ENCODE assay signal across 9 mouse cellular contexts in the genomic region with DNA sequence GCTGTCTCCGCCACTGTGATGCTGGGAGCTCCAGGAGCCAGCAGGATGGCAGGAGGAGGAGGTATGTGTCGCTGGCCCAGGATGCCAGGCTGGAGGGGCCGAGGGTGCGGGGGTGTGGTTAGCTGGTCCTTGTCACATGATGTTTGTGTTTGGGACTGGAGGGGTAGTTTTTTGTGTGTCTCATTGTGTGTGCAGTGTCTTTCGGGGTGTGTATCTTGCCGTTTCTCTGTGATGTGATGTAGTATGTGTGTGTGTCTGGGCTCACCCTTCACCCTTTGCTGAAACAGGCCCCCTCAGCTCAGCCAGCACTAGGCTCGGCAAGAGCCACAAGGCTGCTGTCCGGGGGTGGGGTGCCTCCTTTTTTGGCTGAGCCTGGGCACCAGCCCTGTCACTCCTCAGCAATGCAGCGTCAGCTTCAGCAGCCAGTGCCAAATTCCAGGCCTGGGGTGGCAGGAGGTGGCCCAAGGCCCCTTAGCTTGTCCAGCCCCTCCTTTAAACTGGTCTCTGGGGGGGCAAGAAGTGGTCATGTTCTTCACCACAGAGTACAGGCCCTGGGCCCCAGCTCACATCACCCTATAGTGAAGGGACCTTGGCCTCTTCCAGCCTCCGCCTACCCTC. TPM values are rescaled to one million over a fixed set of nuclear protein-coding genes. Genes with fewer than 3 reads are reported as not detected.
DNase-seq lines count a peak whose midpoint lies in the region; ATAC-seq and TF ChIP-seq lines count a peak whose summit lies in the region.
"Had no signal": no experiment of that assay in that cellular context is flagged by ENCODE, and none has a peak within 500 bp of the region (broad histone marks: within the 10 kb centered on the region; RNA-seq: fewer than 3 reads in every experiment).

No protein-coding gene starts in this region.

- H3K27ac ChIP-seq in heart, embryonic 14.5 days (replicated peaks in 1 of 2; ENCODE audit: control insufficient read depth in 1 of 2, insufficient read depth in 1 of 2, low read depth in 2 of 2, low read length in 2 of 2), result peak overlapping the region; percentile 63 to 78
- H3K27ac ChIP-seq in liver, embryonic 14.5 days, result no peak overlapping the region

- H3K9ac ChIP-seq in heart, embryonic 14.5 days (ENCODE audit: low read length), result peak overlapping the region; percentile 66
- no peak overlapping the region for H3K9ac ChIP-seq in liver, embryonic 14.5 days (replicated peaks)

- H3K27me3 ChIP-seq in C2C12 (ENCODE audit: control insufficient read depth, insufficient read depth, insufficient read length), result no peaks in the 10 kb centered on the region
- no peaks in the 10 kb centered on the region for H3K27me3 ChIP-seq in heart, embryonic 14.5 days (ENCODE audit: control insufficient read depth, insufficient read depth, low read length)
- no peaks in the 10 kb centered on the region for H3K27me3 ChIP-seq in liver, embryonic 14.5 days (ENCODE audit: control insufficient read depth, insufficient read depth, low read length)
- H3K27me3 ChIP-seq: CH12.LX had no signal

- H3K9me3 ChIP-seq in heart, embryonic 14.5 days (ENCODE audit: control insufficient read depth, low read length), result no peaks in the 10 kb centered on the region
- H3K9me3 ChIP-seq in liver, embryonic 14.5 days (ENCODE audit: control insufficient read depth, low read length), result no peaks in the 10 kb centered on the region

- H3ac ChIP-seq in C2C12 (ENCODE audit: control insufficient read depth, insufficient read length, low read depth), result peak overlapping the region; percentile 66

- peaks cover 25% of the 10 kb centered on the region for H3K79me3 ChIP-seq in C2C12 (ENCODE audit: low read depth)

- WGBS in heart, embryonic 14.5 days, result 30% methylated on average over 10 of the region's 10 CpGs
- WGBS in liver, embryonic 14.5 days (ENCODE audit: insufficient replicate concordance), result 69% methylated on average over 10 of the region's 10 CpGs

- no peak for DNase-seq in frontal cortex, postnatal 10 days (ENCODE audit: low spot score in 2 of 2)
- DNase-seq in cerebellum, postnatal 25 days, result peak; percentile 67 to 73
- no peak for DNase-seq in liver, embryonic 14.5 days (ENCODE audit: low read depth in 3 of 3, low spot score in 3 of 3)
- peak; percentile 59 for DNase-seq in right cerebral cortex, postnatal 25 days
- no peak for DNase-seq in thymus, postnatal 4 days

- TF ChIP-seq CTCF in C2C12 (IDR thresholded peaks at IDR 0.05; ENCODE audit: control insufficient read depth, insufficient read depth, insufficient read length), result no peak
- TF ChIP-seq CTCF in liver, embryonic 14.5 days (IDR thresholded peaks at IDR 0.05; ENCODE audit: low read depth), result no peak

- ATAC-seq in frontal cortex, adult (ENCODE audit: low TSS enrichment), result peak; percentile 63
- peak; percentile 22; the same call in 1 of the 2 replicates for ATAC-seq in heart, embryonic 14.5 days (ENCODE audit: insufficient number of reproducible peaks, insufficient read depth, low FRiP score, low read depth)
- ATAC-seq in liver, embryonic 14.5 days (ENCODE audit: insufficient read depth), result no peak

- H3K36me3 ChIP-seq in C2C12 (ENCODE audit: control insufficient read depth, insufficient read depth), result peaks cover 80% of the 10 kb centered on the region
- peaks cover 91% of the 10 kb centered on the region for H3K36me3 ChIP-seq in heart, embryonic 14.5 days (ENCODE audit: control insufficient read depth, insufficient read depth, low read length)
- peaks cover 90% of the 10 kb centered on the region for H3K36me3 ChIP-seq in liver, embryonic 14.5 days (replicated peaks; ENCODE audit: control insufficient read depth, insufficient read depth, low read depth)

- peak overlapping the region; percentile 62 for H3K4me2 ChIP-seq in heart, embryonic 14.5 days (ENCODE audit: low read length)
- H3K4me2 ChIP-seq in liver, embryonic 14.5 days (ENCODE audit: low read depth), result peak overlapping the region; percentile 42

- no peak for TF ChIP-seq EP300 in liver, embryonic 14.5 days (IDR thresholded peaks at IDR 0.05; ENCODE audit: low read depth)

- H3K79me2 ChIP-seq in C2C12 (ENCODE audit: control insufficient read depth, insufficient read depth), result peaks cover 53% of the 10 kb centered on the region

- H3K4me3 ChIP-seq in C2C12 (ENCODE audit: insufficient read depth, poor library complexity, severe bottlenecking), result peak overlapping the region; percentile 51
- peak overlapping the region; percentile 24 to 26 for H3K4me3 ChIP-seq in heart, embryonic 14.5 days (ENCODE audit: control insufficient read depth in 1 of 2, insufficient read depth in 1 of 2, low read depth in 1 of 2, low read length in 2 of 2)
- no peak overlapping the region for H3K4me3 ChIP-seq in liver, embryonic 14.5 days (ENCODE audit: insufficient read depth in 1 of 2, low read depth in 2 of 2, low read length in 2 of 2)

- peaks cover 19 to 31% of the 10 kb centered on the region in 2 experiments for H3K4me1 ChIP-seq in heart, embryonic 14.5 days (ENCODE audit: control insufficient read depth in 2 of 2, insufficient read depth in 2 of 2, low read length in 2 of 2)
- peaks cover 32 to 34% of the 10 kb centered on the region in 2 experiments for H3K4me1 ChIP-seq in liver, embryonic 14.5 days (replicated peaks; ENCODE audit: control insufficient read depth in 2 of 2, insufficient read depth in 2 of 2, low read length in 1 of 2)

TF ChIP-seq in C2C12, 6 proteins besides CTCF, POLR2A, EP300 and RAD21:
- TF ChIP-seq FOSL1 (IDR thresholded peaks at IDR 0.05; ENCODE audit: insufficient read depth, low read length, poor library complexity, severe bottlenecking) (no peak), USF1 (IDR thresholded peaks at IDR 0.05; ENCODE audit: low read depth) (peak; percentile 64), MYOG (IDR thresholded peaks at IDR 0.05; ENCODE audit: control insufficient read depth, extremely low read depth, insufficient read length) (no peak), CEBPB (IDR thresholded peaks at IDR 0.05; ENCODE audit: low read depth) (no peak), MYOD1 (IDR thresholded peaks at IDR 0.05; ENCODE audit: control insufficient read depth, insufficient read length, low read depth) (no peak)

RNA-seq across cellular contexts. Expression of a gene that starts 35.1 kb away (rescaled TPM):
- polyA plus RNA-seq in C2C12 (2012; fragmentation: generic; extraction: Trizol), result 23.9 TPM
- polyA plus RNA-seq in heart, embryonic 14.5 days (2014; fragmentation: Nextera tagmentation; extraction: Ambion mirVana), result 7.1 and 8.4 TPM in 2 replicates
- 17.5 and 21.2 TPM in 2 replicates for polyA plus RNA-seq in liver, embryonic 14.5 days (2012; rRNA removed)
- 7.3 and 7.9 TPM in 2 replicates for polyA plus RNA-seq in liver, embryonic 14.5 days (2014; fragmentation: Nextera tagmentation; extraction: Ambion mirVana)

RNA-seq across cellular contexts. Expression of a gene that starts 49.7 kb away (rescaled TPM):
- polyA plus RNA-seq in C2C12 (2012; fragmentation: generic; extraction: Trizol), result 0.34 TPM
- polyA plus RNA-seq in heart, embryonic 14.5 days (2014; fragmentation: Nextera tagmentation; extraction: Ambion mirVana), result 0.19 TPM in 1 of 2 replicates, not detected in the other
- 0.02 TPM in 1 of 2 replicates, not detected in the other for polyA plus RNA-seq in liver, embryonic 14.5 days (2012; rRNA removed)
- polyA plus RNA-seq in liver, embryonic 14.5 days (2014; fragmentation: Nextera tagmentation; extraction: Ambion mirVana), result not detected in 2 replicates

Comparison
In these comparisons a context has a peak if more than half of its experiments do, and no peak if none do; other contexts are left out.
1. DNase-seq: peak in cerebellum, postnatal 25 days (2 of 2) and right cerebral cortex, postnatal 25 days (single experiment); none in frontal cortex, postnatal 10 days (0 of 2), liver, embryonic 14.5 days (0 of 3) and thymus, postnatal 4 days (single experiment).
2. H3K4me3 ChIP-seq: peak in C2C12 (single experiment) and heart, embryonic 14.5 days (2 of 2); none in liver, embryonic 14.5 days (0 of 2).